Mouse (Mus musculus) MEL (cell line): ENCODE results near the gene Ppt2. TPM values are rescaled to one million over a fixed set of nuclear protein-coding genes. Genes with fewer than 3 reads are reported as not detected.

Experiments used
- DNase-seq: peaks from one replicate; pipeline ENCODE4 v3.0.0; 2011; ENCODE audit warnings: low read depth, low spot score
- H3K27ac ChIP-seq: 2 replicates; pipeline ENCODE4 v1.5.1; 2012; ENCODE audit warnings: low read depth, mild to moderate bottlenecking, control low read depth, low read length, moderate library complexity; ENCODE audit not compliant: control insufficient read depth
- H3K27me3 ChIP-seq, 2 experiments: fragments of 150-350 bp in 1 of 2; sonication (generic) in 1 of 2; 2 replicates each; pipeline ENCODE4 v1.6.1; 2012; ENCODE audit warnings: low read length in 2 of 2, mild to moderate bottlenecking in 2 of 2, improper control_type of control experiment in 1 of 2, moderate library complexity in 1 of 2; ENCODE audit not compliant: insufficient read depth in 2 of 2, control insufficient read depth in 1 of 2
- H3K36me3 ChIP-seq, 2 experiments: 2 replicates each; pipeline ENCODE4 v1.6.1; 2012 to 2014; ENCODE audit warnings: low read length in 2 of 2, improper control_type of control experiment in 1 of 2, inconsistent platforms in 1 of 2, mild to moderate bottlenecking in 1 of 2; ENCODE audit not compliant: insufficient read depth in 2 of 2, control insufficient read depth in 1 of 2
- H3K4me1 ChIP-seq, 2 experiments: fragments of 150-350 bp in 1 of 2; sonication (generic) in 1 of 2; 2 replicates each; pipeline ENCODE4 v1.6.1; 2012; ENCODE audit warnings: low read length in 2 of 2, improper control_type of control experiment in 1 of 2, mild to moderate bottlenecking in 1 of 2; ENCODE audit not compliant: insufficient read depth in 2 of 2, control insufficient read depth in 1 of 2
- H3K4me3 ChIP-seq, 2 experiments: fragments of 150-350 bp in 1 of 2; sonication (generic) in 1 of 2; 2 replicates each; pipeline ENCODE4 v1.5.1; 2012; ENCODE audit warnings: low read depth in 2 of 2, low read length in 2 of 2, mild to moderate bottlenecking in 2 of 2, moderate library complexity in 2 of 2, control low read depth in 1 of 2, improper control_type of control experiment in 1 of 2; ENCODE audit not compliant: control insufficient read depth in 1 of 2, insufficient read depth in 1 of 2
- H3K79me2 ChIP-seq: 2 replicates; pipeline ENCODE4 v1.6.1; 2012; ENCODE audit warnings: mild to moderate bottlenecking, low read length, moderate library complexity; ENCODE audit not compliant: control insufficient read depth, poor library complexity, insufficient read depth
- H3K9ac ChIP-seq: 2 replicates; pipeline ENCODE4 v1.6.1; 2012; ENCODE audit warnings: low read depth, mild to moderate bottlenecking, control low read depth, low read length, moderate library complexity; ENCODE audit not compliant: control insufficient read depth, poor library complexity, severe bottlenecking
- H3K9me3 ChIP-seq: fragments of 150-350 bp; sonication (generic); replicated peaks from 2 replicates; pipeline ENCODE4 v1.6.1; 2012; ENCODE audit warnings: mild to moderate bottlenecking, low read length, improper control_type of control experiment, moderate library complexity; ENCODE audit not compliant: insufficient read depth
- BHLHE40 ChIP-seq: IDR thresholded peaks from 2 replicates; pipeline ENCODE4 v1.6.1; 2012; ENCODE audit warnings: low read depth, mild to moderate bottlenecking, inconsistent platforms, low read length, improper control_type of control experiment, borderline replicate concordance
- CHD1 ChIP-seq: IDR thresholded peaks from 2 replicates; pipeline ENCODE4 v1.6.1; 2012; ENCODE audit warnings: low read depth, mild to moderate bottlenecking, inconsistent platforms, low read length, improper control_type of control experiment
- CHD2 ChIP-seq: IDR thresholded peaks from 2 replicates; pipeline ENCODE4 v1.6.1; 2011; ENCODE audit warnings: low read length, improper control_type of control experiment
- CTCF ChIP-seq, 3 experiments: IDR thresholded peaks in 2 of 3; conservative IDR thresholded peaks in 1 of 3; 2 replicates each; pipeline ENCODE4 v1.5.1; 2011 to 2012; ENCODE audit warnings: low read length in 3 of 3, low read depth in 2 of 3, mild to moderate bottlenecking in 2 of 3, improper control_type of control experiment in 1 of 3, inconsistent platforms in 1 of 3, mixed read lengths in 1 of 3, moderate library complexity in 1 of 3; ENCODE audit not compliant: control insufficient read depth in 1 of 3, insufficient read depth in 1 of 3, poor library complexity in 1 of 3, severe bottlenecking in 1 of 3
- E2F4 ChIP-seq: IDR thresholded peaks from 2 replicates; pipeline ENCODE4 v1.6.1; 2011; ENCODE audit warnings: low read depth, low read length, improper control_type of control experiment, borderline replicate concordance
- EP300 ChIP-seq, 2 experiments: IDR thresholded peaks; 2 replicates each; pipeline ENCODE4 v1.6.1; 2011; ENCODE audit warnings: improper control_type of control experiment in 2 of 2, low read length in 2 of 2, low read depth in 1 of 2, mild to moderate bottlenecking in 1 of 2
- ETS1 ChIP-seq: IDR thresholded peaks from 2 replicates; pipeline ENCODE4 v1.6.1; 2012; ENCODE audit warnings: low read depth, mild to moderate bottlenecking, inconsistent platforms, low read length, improper control_type of control experiment, moderate library complexity
- GATA1 ChIP-seq: IDR thresholded peaks from 2 replicates; pipeline ENCODE4 v1.6.1; 2011; ENCODE audit warnings: low read depth, low read length, improper control_type of control experiment
- HCFC1 ChIP-seq: IDR thresholded peaks from 2 replicates; pipeline ENCODE4 v1.6.1; 2012; ENCODE audit warnings: low read depth, mild to moderate bottlenecking, inconsistent platforms, low read length, improper control_type of control experiment, moderate library complexity
- JUND ChIP-seq: IDR thresholded peaks from 2 replicates; pipeline ENCODE4 v1.6.1; 2011; ENCODE audit warnings: low read depth, mild to moderate bottlenecking, improper control_type of control experiment, low read length
- MAFK ChIP-seq: IDR thresholded peaks from 2 replicates; pipeline ENCODE4 v1.6.1; 2011; ENCODE audit warnings: low read depth, mild to moderate bottlenecking, low read length, improper control_type of control experiment, borderline replicate concordance
- MXI1 ChIP-seq: IDR thresholded peaks from 2 replicates; pipeline ENCODE4 v1.6.1; 2011; ENCODE audit warnings: mild to moderate bottlenecking, low read depth, low read length, improper control_type of control experiment
- MYC ChIP-seq: IDR thresholded peaks from 2 replicates; pipeline ENCODE4 v1.6.1; 2011; ENCODE audit warnings: low read depth, mild to moderate bottlenecking, low read length, improper control_type of control experiment, moderate library complexity
- NRF1 ChIP-seq: IDR thresholded peaks from 2 replicates; pipeline ENCODE4 v1.6.1; 2014; ENCODE audit warnings: low read depth, mild to moderate bottlenecking, inconsistent platforms, low read length, improper control_type of control experiment, moderate library complexity; ENCODE audit not compliant: poor library complexity, insufficient read depth, severe bottlenecking
- POLR2A ChIP-seq, 2 experiments: IDR thresholded peaks; 2 replicates each; pipeline ENCODE4 v1.6.1; 2011 to 2012; ENCODE audit warnings: low read length in 2 of 2, mild to moderate bottlenecking in 2 of 2, control low read depth in 1 of 2, improper control_type of control experiment in 1 of 2, low read depth in 1 of 2, moderate library complexity in 1 of 2; ENCODE audit not compliant: control insufficient read depth in 1 of 2, insufficient read depth in 1 of 2, poor library complexity in 1 of 2
- POLR2AphosphoS2 ChIP-seq: IDR thresholded peaks from 2 replicates; pipeline ENCODE4 v1.6.1; 2011; ENCODE audit warnings: low read length, improper control_type of control experiment
- POLR2AphosphoS5 ChIP-seq: IDR thresholded peaks from 2 replicates; pipeline ENCODE4 v1.6.1; 2012; ENCODE audit warnings: low read depth, borderline replicate concordance, mild to moderate bottlenecking, inconsistent platforms, low read length, moderate library complexity, mixed read lengths
- RCOR1 ChIP-seq: IDR thresholded peaks from 2 replicates; pipeline ENCODE4 v1.6.1; 2012; ENCODE audit warnings: low read depth, mild to moderate bottlenecking, inconsistent platforms, low read length, improper control_type of control experiment
- SIN3A ChIP-seq: IDR thresholded peaks from 2 replicates; pipeline ENCODE4 v1.6.1; 2012; ENCODE audit warnings: low read length, improper control_type of control experiment, inconsistent platforms
- SMC3 ChIP-seq: IDR thresholded peaks from 2 replicates; pipeline ENCODE4 v1.6.1; 2011; ENCODE audit warnings: low read depth, low read length, improper control_type of control experiment
- TAL1 ChIP-seq: IDR thresholded peaks from 2 replicates; pipeline ENCODE4 v1.6.1; 2012; ENCODE audit warnings: mild to moderate bottlenecking, inconsistent platforms, low read length, moderate library complexity, mixed read lengths
- TBP ChIP-seq: IDR thresholded peaks from 2 replicates; pipeline ENCODE4 v1.8.0; 2011; ENCODE audit warnings: low read depth, low read length, improper control_type of control experiment
- TCF12 ChIP-seq: IDR thresholded peaks from 2 replicates; pipeline ENCODE4 v1.6.1; 2014; ENCODE audit warnings: low read depth, mild to moderate bottlenecking, inconsistent platforms, low read length, improper control_type of control experiment, moderate library complexity
- USF2 ChIP-seq, 2 experiments: IDR thresholded peaks; 2 replicates each; pipeline ENCODE4 v1.6.1; 2011 to 2012; ENCODE audit warnings: improper control_type of control experiment in 2 of 2, low read length in 2 of 2, borderline replicate concordance in 1 of 2, inconsistent platforms in 1 of 2, low read depth in 1 of 2, mild to moderate bottlenecking in 1 of 2; ENCODE audit not compliant: insufficient read depth in 1 of 2
- ZC3H11A ChIP-seq: IDR thresholded peaks from 2 replicates; pipeline ENCODE4 v1.6.1; 2012; ENCODE audit warnings: low read depth, mild to moderate bottlenecking, inconsistent platforms, low read length, improper control_type of control experiment
- ZMIZ1 ChIP-seq: IDR thresholded peaks from 2 replicates; pipeline ENCODE4 v1.6.1; 2012; ENCODE audit warnings: low read depth, mild to moderate bottlenecking, inconsistent platforms, low read length, improper control_type of control experiment, moderate library complexity
- ZNF384 ChIP-seq: IDR thresholded peaks from 2 replicates; pipeline ENCODE4 v1.6.1; 2012; ENCODE audit warnings: low read depth, mild to moderate bottlenecking, inconsistent platforms, low read length, improper control_type of control experiment
- polyA plus RNA-seq, 2 experiments: library from polyadenylated mRNA; stranded (reverse) in 1 of 2; unstranded in 1 of 2; fragments of >175 nt in 1 of 2; fragments of >200 nt in 1 of 2; gene quantifications; 2 replicates each; pipeline versions ENCODE4 v1.2.1 to v1.2.4; 2012; ENCODE audit warnings: low replicate concordance in 2 of 2, low read depth in 1 of 2; ENCODE audit not compliant: insufficient read length in 2 of 2, insufficient read depth in 1 of 2, missing spikeins in 1 of 2
- total RNA-seq: library from RNA; depleted of rRNA; stranded (reverse); fragments of 300-350 nt; gene quantifications from 2 replicates; pipeline ENCODE4 v1.2.3, GENCODE M21; 2012

Gene Ppt2
- total and polyA plus RNA-seq, 3 experiments = 29.2 to 147 (median 67.1) TPM

DNA sequence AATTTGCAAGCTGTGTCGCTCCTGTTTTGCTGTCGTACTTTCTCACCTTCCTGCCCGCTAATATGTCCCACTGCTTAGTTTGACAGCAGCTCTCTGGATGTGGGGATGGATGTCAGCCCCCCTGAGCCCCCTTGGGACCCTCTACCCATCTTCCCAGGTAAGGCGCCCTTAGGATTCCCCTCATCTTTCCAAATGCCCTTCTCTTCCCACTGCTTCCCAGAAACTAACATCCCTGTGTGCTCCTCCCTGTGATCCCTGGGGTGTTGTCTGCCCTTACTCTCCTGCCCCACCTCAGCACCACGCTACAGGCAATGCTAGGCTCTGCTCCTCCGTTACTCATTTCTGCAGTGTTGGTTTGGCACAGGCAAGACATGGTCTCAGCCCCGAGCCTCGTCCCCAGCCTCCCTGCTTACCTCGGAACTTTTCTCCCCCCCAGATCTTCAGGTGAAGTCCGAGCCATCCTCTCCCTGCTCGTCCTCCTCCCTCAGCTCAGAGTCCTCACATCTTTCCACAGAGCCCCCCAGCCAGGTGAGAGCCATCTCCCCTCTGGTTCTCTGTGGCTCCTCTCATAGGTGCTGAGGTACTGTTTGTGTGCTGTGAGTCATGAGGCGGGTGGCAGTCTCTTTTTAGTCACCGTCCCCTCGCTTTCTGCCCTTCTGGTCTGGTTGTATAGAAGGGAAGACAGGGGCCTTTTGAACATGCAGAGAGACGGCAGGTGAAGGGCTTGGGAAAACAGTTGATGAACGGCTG lies 20.0 kb upstream of the Ppt2 start:
- Histone ChIP-seq H3K27me3 (no peaks in the 10 kb centered on the region), H3K9ac (peak overlapping the region; percentile 84), H3K36me3 (peaks cover 0 to 12% of the 10 kb centered on the region in 2 experiments; a peak in 2 of 4 replicates)
- TF ChIP-seq MAFK = no peak
- TF ChIP-seq BHLHE40 = no peak
- no peak for TF ChIP-seq ZNF384
- TF ChIP-seq CHD2 = no peak
- no peak for TF ChIP-seq TAL1
- no peak for TF ChIP-seq RCOR1
- TF ChIP-seq JUND = no peak
- TF ChIP-seq, all 39 proteins: peak for 0
- peak overlapping the region; percentile 78 to 85; a peak in 3 of 4 replicates for H3K4me3 ChIP-seq
- peaks cover 0 to 20% of the 10 kb centered on the region in 2 experiments; a peak in 3 of 4 replicates for H3K4me1 ChIP-seq
- DNase-seq = no peak
- no peaks in the 10 kb centered on the region for H3K9me3 ChIP-seq
- peaks cover 15% of the 10 kb centered on the region for H3K79me2 ChIP-seq
- no peak overlapping the region for H3K27ac ChIP-seq

GRCm38 (mm10) chr17:34646906-34647787 lies 18.8 kb upstream of the Ppt2 start, which contains the start of gene Atf6b:
Gene Atf6b, plus strand, starts transcription at chr17:34647146.
- Histone ChIP-seq H3K27me3 (no peaks in the 10 kb centered on the region), H3K9ac (peak within 1 kb of the TSS; percentile 84), H3K4me1 (peaks cover 0 to 20% of the 10 kb centered on the region in 2 experiments; a peak in 3 of 4 replicates), H3K9me3 (no peaks in the 10 kb centered on the region), H3K79me2 (peaks cover 15% of the 10 kb centered on the region), H3K27ac (peak within 1 kb of the TSS; percentile 52), H3K36me3 (peaks cover 0 to 12% of the 10 kb centered on the region in 2 experiments; a peak in 2 of 4 replicates), H3K4me3 (peak within 1 kb of the TSS; percentile 78 to 85)
- peak; percentile 99 for DNase-seq
- TF ChIP-seq EP300 (IDR thresholded peaks at IDR 0.05; ENCODE audit: low read depth in 1 of 2, low read length in 2 of 2) (no peak), TBP (peak; percentile 62; the same call in 1 of the 2 replicates), USF2 (IDR thresholded peaks at IDR 0.05; ENCODE audit: borderline replicate concordance in 1 of 2, insufficient read depth in 1 of 2, low read depth in 1 of 2, low read length in 2 of 2) (peak; percentile 79 to 86), GATA1 (no peak), SIN3A (peak; percentile 85), TAL1 (no peak), POLR2AphosphoS2 (0 out of 2 replicates have a peak, but pooled peaks have one; percentile 53), POLR2AphosphoS5 (no peak), CTCF (IDR thresholded peaks at IDR 0.05 in 2 of 3, conservative IDR thresholded peaks at IDR 0.05 in 1 of 3; ENCODE audit: control insufficient read depth in 1 of 3, insufficient read depth in 1 of 3, low read depth in 2 of 3, low read length in 3 of 3, poor library complexity in 1 of 3, severe bottlenecking in 1 of 3) (no peak), BHLHE40 (no peak), HCFC1 (peak; percentile 97), SMC3 (no peak), CHD1 (no peak), MYC (peak; percentile 69), ZC3H11A (no peak), MAFK (no peak), POLR2A (IDR thresholded peaks at IDR 0.05; ENCODE audit: control insufficient read depth in 1 of 2, insufficient read depth in 1 of 2, low read depth in 1 of 2, low read length in 2 of 2, poor library complexity in 1 of 2) (peak; percentile 78 to 83; a peak in 3 of 4 replicates), MXI1 (peak; percentile 85), ZMIZ1 (no peak), ETS1 (peak; percentile 18; the same call in 1 of the 2 replicates), E2F4 (no peak), NRF1 (peak; percentile 75), JUND (no peak), ZNF384 (no peak), TCF12 (peak; percentile 37)
